Mouse (Mus musculus) left cerebral cortex, postnatal 14 days (tissue): ENCODE results near the gene Tubb2a. TPM values are rescaled to one million over a fixed set of nuclear protein-coding genes. Genes with fewer than 3 reads are reported as not detected.

Source experiments
- DNase-seq, 2 experiments: peaks; one replicate each; pipeline ENCODE4 v3.0.0; 2021 to 2022; ENCODE audit warnings: low spot score in 2 of 2, mixed read lengths in 1 of 2
- intact Hi-C: fragments of 180-260 bp; cut with DNase I; formaldehyde crosslinking; loops from one replicate; pipeline ENCODE4 v1.15.1; 2025
- total RNA-seq, 2 experiments: library from RNA; stranded (reverse); gene quantifications; 2 replicates each; pipeline ENCODE4 v1.2.3; 2021

The Tubb2a gene
- total RNA-seq, 2 experiments from 2014 or later: 1,973 to 2,002 TPM

DNA sequence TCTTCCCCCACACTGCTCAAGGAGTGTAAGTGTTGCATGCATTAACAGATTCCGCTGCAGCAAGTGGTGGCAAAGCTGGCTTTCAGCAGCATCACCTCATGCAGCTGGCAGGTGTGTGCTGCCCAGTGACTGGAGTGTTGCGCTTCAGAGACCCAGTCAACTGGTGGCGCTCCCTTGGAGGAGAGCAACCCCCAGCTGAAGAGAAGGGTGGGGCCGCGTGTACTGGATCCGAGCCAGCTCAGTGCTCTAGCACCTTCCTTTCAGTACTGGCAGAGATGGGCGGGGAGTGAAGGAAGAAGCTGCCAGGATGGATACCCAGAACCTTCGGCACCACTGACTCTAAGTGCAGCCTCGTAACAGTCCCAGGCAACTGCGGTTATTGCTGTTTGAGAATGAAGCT is 15.3 kb downstream of the Tubb2a start:
- DNase-seq: no peak
- intact Hi-C loops: no loop called here

DNA sequence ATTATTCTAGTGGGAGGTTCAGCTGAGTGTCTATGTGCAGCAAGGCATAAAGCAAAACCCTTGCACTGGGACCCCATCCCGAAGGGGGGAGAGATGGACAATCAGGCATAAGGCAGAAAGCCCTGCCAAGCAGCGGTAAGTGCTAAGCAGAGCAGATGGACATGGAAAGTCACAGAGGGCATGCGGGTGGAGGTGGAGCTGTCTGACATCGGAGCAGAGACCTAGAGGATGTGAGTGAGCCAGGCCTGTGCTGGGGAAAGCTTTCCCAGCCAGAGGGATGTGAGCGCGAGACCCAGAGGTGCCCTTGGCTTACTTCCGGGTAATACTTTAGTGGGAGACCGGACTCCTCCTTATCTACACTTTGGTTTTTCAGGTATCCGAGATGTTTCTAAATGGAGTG is 17.7 kb downstream of the Tubb2a start:
- no peak for DNase-seq
- intact Hi-C loops: no loop called here

DNA sequence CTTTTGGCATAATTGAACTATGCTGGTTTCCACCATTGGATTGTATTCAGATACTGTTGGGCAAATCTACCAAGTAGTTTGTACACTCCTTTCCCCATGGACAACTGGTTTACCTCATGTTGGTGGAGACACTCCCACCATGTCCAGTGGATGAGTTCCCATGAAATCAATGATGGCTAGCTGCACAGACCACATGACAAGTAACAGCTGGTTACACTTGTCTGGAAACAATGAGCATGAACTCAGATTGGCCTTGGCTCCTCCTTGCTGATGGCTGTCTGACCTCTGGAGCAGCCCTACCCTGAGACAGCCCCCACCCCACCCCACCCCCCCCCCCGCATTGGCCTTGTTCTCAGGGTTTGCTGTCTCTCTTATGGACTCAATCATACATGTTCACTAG is 20.6 kb downstream of the Tubb2a start:
- no peak for DNase-seq
- intact Hi-C loops: loop anchor here (10.0 kb wide), 1 partner anchor 288 kb away; the partner anchor contains the start of gene Slc22a23

DNA sequence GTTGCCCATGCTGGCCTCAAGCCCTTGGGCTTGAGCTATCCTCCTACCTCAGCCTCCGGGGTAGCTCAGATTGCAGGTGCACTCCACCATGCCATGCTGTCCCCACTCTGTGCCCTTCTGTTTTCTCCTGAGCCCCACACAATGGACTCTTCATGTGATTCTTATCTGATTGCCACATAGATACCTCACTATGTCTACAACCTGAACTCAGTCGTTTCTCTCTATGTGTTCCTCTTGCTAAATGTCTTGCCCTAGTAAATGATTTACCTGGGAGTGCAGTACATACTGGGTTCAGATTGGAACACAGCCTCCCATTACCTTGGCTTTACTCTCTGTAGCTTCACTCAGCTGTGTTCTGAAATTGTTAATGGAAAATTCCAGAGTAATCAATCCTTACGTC is 22.8 kb downstream of the Tubb2a start:
- intact Hi-C loops: loop anchor here (10.0 kb wide), 1 partner anchor 290 kb away; the partner anchor contains the start of gene Slc22a23
- DNase-seq: no peak

DNA sequence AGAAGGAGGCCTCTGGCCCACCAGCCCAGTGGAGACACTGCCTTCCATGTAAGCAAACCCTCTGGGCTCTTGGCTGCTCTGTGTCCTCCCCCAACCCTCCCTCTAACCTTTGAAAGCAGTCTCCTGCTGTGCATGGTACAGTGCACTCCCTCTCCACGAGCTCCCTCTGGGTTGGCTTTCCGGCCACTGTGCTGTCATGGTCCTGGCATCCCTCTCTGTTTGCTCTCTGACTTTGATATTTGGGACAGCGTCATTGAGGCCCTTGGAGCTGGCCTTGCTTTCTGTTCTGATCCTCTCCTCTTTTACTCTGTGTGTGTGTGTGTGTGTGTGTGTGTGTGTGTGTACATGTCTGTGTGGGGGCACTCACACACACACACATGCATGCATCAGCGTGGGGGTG is 23.4 kb downstream of the Tubb2a start:
- intact Hi-C loops: loop anchor here (10.0 kb wide), 1 partner anchor 290 kb away; the partner anchor contains the start of gene Slc22a23
- no peak for DNase-seq

DNA sequence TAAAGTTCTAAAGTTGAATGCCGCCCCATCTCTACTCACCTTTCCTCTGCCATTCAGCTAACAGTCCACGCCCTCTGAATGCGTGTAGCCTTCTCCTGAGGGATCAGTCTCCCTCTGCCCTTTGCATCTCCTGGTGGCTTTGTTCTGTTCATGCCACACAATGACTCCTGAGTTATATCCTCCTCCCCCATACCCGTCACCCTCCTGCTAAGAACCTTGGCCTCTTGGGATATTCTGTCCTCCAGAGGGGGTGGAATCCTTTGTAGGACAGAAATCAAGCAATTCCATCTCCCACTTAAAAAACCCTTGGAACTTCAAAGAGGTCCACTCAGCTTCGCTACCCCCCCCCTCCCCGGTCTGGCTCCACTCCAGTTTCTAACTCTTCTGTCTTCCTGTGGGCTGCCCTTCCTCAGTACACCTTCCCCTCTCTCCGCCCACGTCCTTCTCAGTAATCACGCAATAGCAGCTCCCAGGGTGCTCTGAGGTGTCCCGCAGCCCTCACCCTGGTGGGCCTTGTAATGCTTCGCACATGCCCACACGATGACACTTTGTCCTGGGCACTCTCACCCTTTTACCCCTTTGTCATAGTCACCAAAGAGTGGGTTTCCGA is 24.0 kb downstream of the Tubb2a start:
- no peak for DNase-seq
- intact Hi-C loops: loop anchor here (10.0 kb wide), 1 partner anchor 291 kb away; the partner anchor contains the start of gene Slc22a23

DNA sequence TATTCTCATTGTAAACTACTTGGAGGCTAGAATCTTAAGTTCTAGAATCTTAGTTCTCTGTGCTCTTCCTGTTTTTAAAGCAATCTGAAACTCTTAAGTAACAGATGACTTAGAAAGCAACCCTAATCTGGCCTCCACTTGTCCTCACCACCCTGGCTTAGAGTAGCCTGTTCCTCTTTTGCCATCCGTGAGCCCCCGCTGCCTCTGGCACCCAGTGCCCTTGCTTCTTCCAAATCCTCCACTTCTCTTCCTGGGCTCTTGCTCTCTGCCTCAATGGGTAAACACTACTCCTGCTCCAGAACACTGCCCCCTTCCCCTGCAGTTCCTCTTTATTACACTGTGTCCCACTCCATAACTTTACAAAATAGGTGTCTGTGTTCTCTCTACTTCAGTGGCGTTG is 26.1 kb downstream of the Tubb2a start:
- intact Hi-C loops: loop anchor here (10.0 kb wide), 1 partner anchor 293 kb away; the partner anchor contains the start of gene Slc22a23
- no peak for DNase-seq

DNA sequence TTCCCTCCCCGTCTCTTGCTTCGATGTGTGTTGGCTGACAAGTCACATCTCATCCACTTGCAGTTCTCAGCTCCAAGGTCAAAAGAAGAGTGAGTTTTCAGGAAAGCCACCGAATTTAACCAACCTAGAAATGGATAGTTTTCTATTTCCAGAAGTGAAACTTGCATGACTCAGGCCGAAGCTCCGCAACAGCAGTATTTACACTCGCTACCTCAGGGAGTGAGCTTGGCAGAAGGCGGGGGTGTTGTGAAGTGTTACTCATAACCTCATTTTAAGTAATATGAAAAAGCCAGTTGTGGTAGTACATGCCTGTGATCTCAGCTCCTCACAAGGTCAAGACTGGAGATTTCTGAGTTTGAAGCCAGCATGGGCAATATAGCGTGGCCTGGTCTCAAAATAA is 27.3 kb downstream of the Tubb2a start:
- intact Hi-C loops: loop anchor here (10.0 kb wide), 1 partner anchor 294 kb away; the partner anchor contains the start of gene Slc22a23
- peak; percentile 58 to 64 for DNase-seq

DNA sequence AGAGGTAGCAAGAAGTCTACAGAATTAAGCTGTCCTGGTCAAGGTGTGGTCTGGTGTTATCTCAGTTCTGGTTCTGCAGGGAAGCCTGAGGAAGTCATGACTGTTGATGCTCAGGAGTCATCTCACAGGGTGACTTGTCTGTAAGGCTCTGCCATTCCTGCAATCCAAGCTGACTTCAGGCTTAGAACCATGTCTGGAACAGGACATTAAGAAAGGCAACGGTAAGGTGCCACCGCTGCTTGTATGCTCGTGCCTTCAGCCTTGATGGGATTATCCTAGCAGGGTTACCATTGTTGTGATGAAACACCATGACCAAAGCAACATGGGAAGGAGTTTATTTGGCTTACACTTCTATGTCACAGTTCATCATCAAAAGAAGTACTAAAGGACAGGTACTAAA is 30.3 kb downstream of the Tubb2a start:
- intact Hi-C loops: loop anchor here (5.0 kb wide), 1 partner anchor 590 kb away; no protein-coding TSS in a partner anchor

DNA sequence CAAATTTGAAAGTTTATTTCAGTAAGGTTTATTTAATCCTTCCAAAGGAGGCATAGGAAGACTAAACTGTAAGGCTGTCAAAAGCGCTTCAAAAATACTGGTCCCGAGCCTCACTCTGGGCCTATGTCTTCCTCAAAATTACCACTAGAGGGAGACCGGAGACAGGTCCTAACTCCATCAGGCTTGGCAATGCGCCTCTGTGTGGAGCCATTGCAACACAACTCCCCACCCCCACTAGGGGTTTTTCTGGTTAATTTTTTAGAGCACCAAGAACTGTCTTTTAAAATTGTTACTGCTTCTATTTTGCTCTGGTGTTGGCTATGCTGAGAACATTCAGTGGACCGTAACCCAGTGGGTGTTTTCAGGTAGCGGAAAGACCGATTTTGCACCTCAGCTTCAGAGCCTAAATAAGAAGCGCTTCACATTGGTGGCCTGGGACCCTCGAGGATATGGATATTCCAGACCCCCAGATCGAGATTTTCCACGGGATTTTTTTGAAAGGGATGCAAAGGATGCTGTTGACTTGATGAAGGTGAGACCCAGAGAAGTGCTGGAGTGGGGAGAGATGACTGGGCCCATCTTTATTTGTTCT is 31.3 kb downstream of the Tubb2a start:
- DNase-seq: peak; percentile 89 to 96
- intact Hi-C loops: loop anchor here (1.0 to 5.0 kb wide), 3 partner anchors 104 to 591 kb away; no protein-coding TSS in a partner anchor

More for the DNA sequence above, 30.3 kb downstream of the Tubb2a start:
- no peak for DNase-seq

DNA sequence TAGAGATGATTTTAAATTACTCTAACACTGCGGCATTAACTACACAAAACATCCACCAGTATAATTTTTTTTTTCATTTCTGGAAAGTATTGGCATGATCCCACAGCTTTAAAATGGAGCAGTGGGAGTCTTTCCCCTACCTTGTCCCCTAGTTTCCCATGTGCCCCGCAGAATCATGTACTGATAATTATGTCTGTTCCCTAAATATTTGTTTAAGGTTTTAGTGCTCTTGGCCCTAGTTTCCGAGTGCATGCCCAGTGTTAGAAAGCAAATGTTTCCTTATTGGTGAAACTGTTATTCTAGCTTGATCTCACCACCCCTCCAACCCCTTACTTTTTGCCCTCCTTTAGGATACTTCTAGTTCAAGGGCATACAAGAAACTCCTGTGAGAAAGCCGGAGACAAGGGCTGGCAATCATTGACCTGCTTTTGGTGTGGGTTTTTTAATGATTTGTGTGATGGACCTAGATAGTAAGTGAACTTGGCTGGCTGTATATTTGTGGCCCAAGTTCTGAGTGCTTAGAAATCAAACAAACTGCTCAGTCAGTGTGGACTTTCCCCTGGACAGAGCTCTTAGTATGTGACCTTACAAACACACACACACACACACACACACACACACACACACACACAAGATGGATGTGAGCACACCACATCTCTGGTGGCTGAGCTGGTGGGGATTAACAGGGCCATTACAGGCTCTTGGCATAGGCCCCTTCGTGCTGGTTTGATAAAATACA is 32.1 kb downstream of the Tubb2a start:
- no peak for DNase-seq
- intact Hi-C loops: loop anchor here (1.0 to 5.0 kb wide), 3 partner anchors 105 to 592 kb away; no protein-coding TSS in a partner anchor

DNA sequence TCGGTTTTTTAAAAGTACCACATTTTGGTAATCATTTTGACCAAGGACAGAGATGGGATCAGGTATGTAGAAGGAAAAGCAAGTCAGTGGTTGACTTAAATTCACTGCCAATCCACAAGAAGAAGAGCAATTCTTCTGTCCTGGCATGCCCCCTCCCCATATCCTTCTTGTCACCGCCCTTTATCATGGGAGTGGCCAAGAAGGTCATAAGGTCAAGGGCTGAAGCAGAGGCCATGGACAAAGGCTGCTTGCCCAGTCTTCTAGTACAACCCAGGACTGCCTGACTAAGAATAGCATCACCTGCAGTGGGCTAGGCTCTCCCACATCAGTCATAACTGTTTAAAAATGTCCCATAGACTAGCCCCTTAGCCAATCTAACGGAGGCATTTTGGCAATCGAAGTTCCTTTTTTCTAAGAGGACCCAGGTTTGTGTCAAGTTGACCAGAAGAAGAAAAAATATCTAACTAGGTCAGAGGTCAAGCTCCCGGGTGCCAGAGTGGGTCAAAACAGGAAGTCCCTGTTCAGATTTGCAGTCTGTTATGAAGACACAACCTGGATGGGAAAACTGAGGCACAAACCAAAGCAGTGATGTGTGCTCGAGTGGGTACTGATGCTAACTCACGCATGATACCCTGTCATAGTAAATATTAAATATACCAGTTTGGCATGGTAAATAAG is 34.0 kb downstream of the Tubb2a start:
- intact Hi-C loops: no loop called here
- DNase-seq: no peak

DNA sequence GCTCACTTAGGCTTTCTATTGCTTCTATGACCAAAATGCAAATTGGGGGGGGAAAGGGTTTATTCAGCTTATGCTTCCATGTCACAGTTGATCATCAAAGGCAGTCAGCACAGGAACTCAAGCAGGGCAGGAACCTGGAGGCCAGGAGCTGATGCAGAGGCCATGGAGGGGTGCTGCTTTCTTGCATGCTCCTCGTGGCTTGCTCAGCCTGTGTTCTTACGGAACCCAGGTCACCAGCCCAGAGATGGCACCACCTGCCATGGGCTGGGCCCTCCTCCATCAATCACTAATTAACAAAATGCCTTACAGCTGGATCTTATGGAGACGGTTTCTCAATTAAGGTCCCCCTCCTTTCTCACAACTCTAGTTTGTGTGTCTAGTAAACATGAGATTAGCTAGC is 37.7 kb downstream of the Tubb2a start:
- DNase-seq: no peak
- intact Hi-C loops: no loop called here

DNA sequence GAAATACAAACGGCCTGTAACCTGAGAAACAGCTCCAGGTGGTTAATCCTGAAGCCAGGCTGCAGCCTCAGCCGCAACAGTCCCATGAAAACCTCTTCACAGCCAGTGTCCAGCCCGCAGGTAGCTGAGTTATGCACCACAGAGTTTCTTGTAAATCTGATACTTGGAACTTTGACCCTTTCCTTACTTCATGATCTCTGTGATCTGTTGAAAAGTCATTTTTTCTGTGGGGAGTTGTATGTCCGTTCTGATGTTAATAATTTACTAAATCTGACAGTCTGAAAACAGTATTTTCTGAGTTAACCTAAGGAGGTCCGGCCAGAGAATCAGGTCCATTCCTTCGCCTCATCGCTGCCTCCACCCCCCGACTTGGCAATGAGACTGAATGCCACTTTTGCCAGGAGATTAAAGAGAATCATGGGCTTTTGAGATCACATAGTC is 38.9 kb downstream of the Tubb2a start:
- intact Hi-C loops: no loop called here

DNA sequence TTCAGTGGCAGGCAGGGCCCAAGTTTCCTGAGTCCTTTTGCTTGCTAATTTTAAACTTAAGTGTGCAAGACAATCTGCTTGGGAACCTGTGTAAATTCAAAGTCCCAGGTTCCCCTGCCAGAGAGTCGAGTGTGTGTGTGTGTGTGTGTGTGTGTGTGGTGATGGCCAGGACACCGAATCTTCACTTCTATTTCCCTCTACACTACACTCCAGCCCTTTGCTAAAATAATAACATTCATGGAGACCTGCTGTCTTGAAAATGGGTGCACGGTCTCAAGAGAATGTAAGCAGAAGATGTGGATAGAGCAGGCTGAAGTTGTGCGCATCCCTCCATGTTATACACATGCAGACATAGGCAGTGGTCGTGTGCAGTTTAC is 39.8 kb downstream of the Tubb2a start:
- peak in 1 of 2 experiments; percentile 25 for DNase-seq
- intact Hi-C loops: no loop called here

More for the DNA sequence above, 38.9 kb downstream of the Tubb2a start:
- no peak for DNase-seq

DNA sequence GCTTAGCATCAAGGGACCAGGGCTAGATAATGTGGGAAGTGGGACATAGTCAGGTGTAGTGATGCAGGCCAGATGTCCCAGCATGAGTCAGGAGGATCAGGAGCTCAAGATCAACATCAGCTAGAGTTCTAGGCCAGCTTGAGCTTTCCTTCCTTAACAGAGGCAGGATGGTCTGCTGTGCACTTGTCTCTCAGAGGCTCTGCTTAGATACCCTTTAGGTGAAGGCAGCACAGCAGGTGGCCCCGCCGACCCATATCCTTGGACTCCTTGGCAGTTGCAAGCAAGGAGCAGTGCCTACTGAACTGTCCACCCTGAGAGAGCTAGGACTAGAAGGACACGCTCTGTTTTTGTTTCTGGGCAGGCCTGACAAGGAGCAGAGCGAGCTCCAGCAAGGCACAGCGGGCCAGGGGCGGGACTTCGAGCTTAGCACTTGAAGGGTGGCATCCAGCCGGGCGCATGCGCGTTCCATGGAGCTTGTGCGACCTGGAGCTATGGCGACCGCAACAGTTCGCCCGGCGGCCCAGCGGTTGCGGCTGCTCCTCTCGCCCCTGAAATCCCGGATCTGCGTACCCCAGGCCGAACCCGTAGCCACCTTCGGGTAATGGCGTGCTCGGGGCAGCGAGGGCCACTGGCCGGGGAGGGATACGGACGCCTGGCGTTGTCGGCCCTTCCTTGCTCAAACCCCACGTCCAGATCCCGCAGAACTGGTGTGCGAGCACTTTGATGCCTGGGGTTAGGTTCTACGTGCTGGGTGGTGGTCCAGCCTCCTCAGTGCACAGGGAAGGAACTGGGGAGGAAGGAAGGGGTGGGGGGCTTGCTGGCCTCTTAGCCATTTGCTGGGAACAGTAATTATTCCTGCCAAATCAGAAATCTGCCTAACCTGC is 40.4 kb downstream of the Tubb2a start, which contains the start of gene Bphl:
Gene Bphl (plus strand): TSS at position 426 of the 884 bp plus-strand sequence.
- intact Hi-C loops: no loop called here
- peak; percentile 93 to 94 for DNase-seq

DNA sequence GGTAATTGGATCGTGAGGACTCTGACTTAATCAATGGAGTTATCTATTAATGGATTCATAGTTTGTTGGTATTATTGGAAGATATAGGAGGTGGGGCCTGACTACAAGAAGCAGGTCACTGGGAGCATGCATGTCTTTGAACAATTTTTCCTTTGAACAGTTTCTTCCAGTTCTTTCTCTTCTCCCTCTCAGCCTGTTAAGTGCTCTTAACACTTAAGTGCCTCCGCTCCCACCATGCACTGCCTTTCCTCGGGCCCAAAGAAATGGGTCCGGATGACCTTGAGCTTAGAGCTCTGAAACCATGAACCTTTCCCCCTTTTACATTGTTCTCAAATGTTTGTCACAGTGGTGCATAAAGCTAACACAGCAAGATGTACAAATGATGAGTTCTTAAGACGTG is 41.1 kb downstream of the Tubb2a start:
- intact Hi-C loops: no loop called here

DNA sequence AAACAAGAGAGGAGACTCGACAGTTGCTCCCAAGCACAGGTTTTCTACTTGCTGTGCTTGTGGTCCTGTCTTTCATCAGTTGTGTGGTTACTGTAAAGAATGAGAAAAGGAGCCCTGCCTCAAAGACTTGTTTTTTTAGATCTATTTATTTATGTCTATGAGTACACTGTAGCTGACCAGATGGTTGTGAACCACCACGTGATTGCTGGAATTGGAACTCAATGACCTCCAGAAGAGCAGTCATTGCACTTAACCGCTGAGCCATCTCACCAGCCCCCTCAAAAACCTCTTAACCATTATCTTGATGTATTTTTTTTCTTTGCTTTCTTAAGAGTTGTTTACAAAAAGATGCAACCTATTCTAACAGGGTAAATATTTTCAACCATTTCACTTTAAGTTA is 42.4 kb downstream of the Tubb2a start:
- intact Hi-C loops: no loop called here

More for the DNA sequence above, 41.1 kb downstream of the Tubb2a start:
- no peak for DNase-seq

More for the DNA sequence above, 42.4 kb downstream of the Tubb2a start:
- no peak for DNase-seq
